Mouse (Mus musculus): Measurements from ENCODE around the gene Atp23.

DNA sequence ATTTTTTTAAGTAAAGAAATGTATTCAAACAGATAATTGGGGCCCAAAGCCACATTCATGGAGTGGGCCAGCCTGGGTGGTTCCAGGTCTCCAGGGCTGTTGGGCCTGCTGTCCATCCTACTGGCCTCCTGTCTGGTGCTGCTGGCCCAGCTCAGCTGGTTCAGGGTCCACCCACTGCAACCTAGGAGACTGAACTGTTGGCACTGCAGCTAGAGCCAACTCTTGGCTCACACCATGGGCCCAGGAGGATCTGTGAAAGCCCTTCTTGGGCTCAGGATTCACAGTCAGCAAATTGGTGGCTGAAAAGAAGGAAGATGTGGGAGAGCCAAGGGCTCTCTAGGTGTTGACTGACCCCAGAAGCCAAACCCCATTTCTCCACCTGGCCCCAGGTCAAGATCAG, 24.2 kb upstream of the Atp23 start:
- no peak for TF ChIP-seq HCFC1 (IDR thresholded peaks at IDR 0.05; ENCODE audit: borderline replicate concordance, insufficient read depth, low read length)
- TF ChIP-seq CHD2 (IDR thresholded peaks at IDR 0.05; ENCODE audit: low read depth, low read length), result no peak
- no peak for TF ChIP-seq MAFK (IDR thresholded peaks at IDR 0.05; ENCODE audit: insufficient read depth, low read depth, low read length)
- TF ChIP-seq ZNF384 (IDR thresholded peaks at IDR 0.05; ENCODE audit: low read depth, low read length), result no peak
